Mouse (Mus musculus): Measurements from ENCODE around the gene Pcbd1. TPM values are rescaled to one million over a fixed set of nuclear protein-coding genes. Genes with fewer than 3 reads are reported as not detected.

Pcbd1 gene
- 83.3 and 86.2 TPM in 2 replicates for polyA plus RNA-seq (2015; fragmentation: Nextera tagmentation; extraction: Ambion mirVana)

- peak; percentile 83 for ATAC-seq (ENCODE audit: low read depth)
- Histone ChIP-seq H3K9ac (ENCODE audit: low read length) (peak within 1 kb of the TSS; percentile 77), H3K27ac (ENCODE audit: low read length) (peak within 1 kb of the TSS; percentile 58), H3K36me3 (ENCODE audit: control insufficient read depth, insufficient read depth, low read length) (peaks cover 2% of the 10 kb centered on the region; the same call in 1 of the 2 replicates), H3K4me1 (replicated peaks; ENCODE audit: control insufficient read depth, insufficient read depth, low read length) (peaks cover 6% of the 10 kb centered on the region; the same call in 1 of the 2 replicates), H3K9me3 (ENCODE audit: control insufficient read depth, low read length) (no peaks in the 10 kb centered on the region), H3K4me2 (ENCODE audit: low read depth, low read length) (peak within 1 kb of the TSS; percentile 73), H3K4me3 (ENCODE audit: low read length) (peak within 1 kb of the TSS; percentile 53), H3K27me3 (ENCODE audit: control insufficient read depth, insufficient read depth, low read depth, low read length) (no peaks in the 10 kb centered on the region)
- 9% methylated on average over 33 of the region's 33 CpGs for WGBS
These were observed at the start of gene Pcbd1 for GRCm38 (mm10) chr10:61089170-61090142. TSS of gene Pcbd1 (plus strand) at chr10:61089331.

DNA sequence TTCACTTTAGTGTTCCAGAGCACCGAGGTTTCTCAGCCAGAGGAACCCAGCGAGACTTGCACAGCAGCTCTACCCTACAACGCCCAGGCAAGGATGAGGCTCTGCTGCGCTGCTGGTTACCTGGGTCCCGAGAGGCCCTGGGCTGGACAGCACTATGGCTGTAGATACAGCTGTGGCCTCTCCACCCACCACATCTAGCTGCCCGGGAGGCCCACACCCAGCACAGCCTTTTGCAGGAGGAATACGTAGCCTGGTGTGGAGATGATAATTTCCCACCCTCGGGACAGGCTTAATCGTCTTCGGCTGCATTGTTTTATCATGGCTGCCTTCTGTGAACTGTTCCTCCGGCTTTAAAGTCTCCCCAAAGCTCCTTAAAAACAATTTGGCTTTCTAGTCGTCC lies 49.5 kb upstream of the Pcbd1 start:
- H3K4me3 ChIP-seq (ENCODE audit: low read length): no peak overlapping the region
- H3K4me1 ChIP-seq (replicated peaks; ENCODE audit: control insufficient read depth, insufficient read depth, low read length): no peaks in the 10 kb centered on the region
- H3K9ac ChIP-seq (ENCODE audit: low read length): no peak overlapping the region
- H3K9me3 ChIP-seq (ENCODE audit: control insufficient read depth, low read length): no peaks in the 10 kb centered on the region
- no peak overlapping the region for H3K4me2 ChIP-seq (ENCODE audit: low read depth, low read length)
- H3K27me3 ChIP-seq (ENCODE audit: control insufficient read depth, insufficient read depth, low read depth, low read length): no peaks in the 10 kb centered on the region
- ATAC-seq (ENCODE audit: low read depth): no peak
- H3K36me3 ChIP-seq (ENCODE audit: control insufficient read depth, insufficient read depth, low read length): no peaks in the 10 kb centered on the region
- WGBS: 66% methylated on average over 12 of the region's 12 CpGs
- H3K27ac ChIP-seq (ENCODE audit: low read length): no peak overlapping the region

DNA sequence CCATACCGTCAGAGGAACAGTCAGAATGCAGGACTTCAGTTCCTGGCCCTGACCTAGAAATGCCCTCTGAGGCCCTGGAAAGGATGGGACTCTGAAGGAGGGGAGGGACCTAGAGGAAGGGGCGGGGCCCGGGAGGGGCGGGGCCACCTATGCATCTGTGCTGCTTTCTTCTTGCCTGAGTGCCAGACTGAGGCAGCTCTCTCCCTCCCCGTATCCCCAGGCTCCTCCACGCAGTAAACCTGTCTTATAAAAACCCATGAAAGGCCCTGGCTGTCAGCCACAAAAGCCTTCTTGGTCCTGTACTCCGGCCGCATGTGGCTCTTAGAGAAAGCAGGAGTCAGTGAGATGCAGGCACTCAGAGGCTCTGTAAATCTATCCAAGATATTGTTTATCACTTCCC lies 44.0 kb upstream of the Pcbd1 start:
- Histone ChIP-seq H3K4me3 (ENCODE audit: low read length) (no peak overlapping the region), H3K27ac (ENCODE audit: low read length) (no peak overlapping the region), H3K4me1 (replicated peaks; ENCODE audit: control insufficient read depth, insufficient read depth, low read length) (no peaks in the 10 kb centered on the region), H3K9ac (ENCODE audit: low read length) (no peak overlapping the region), H3K36me3 (ENCODE audit: control insufficient read depth, insufficient read depth, low read length) (no peaks in the 10 kb centered on the region), H3K9me3 (ENCODE audit: control insufficient read depth, low read length) (no peaks in the 10 kb centered on the region), H3K27me3 (ENCODE audit: control insufficient read depth, insufficient read depth, low read depth, low read length) (no peaks in the 10 kb centered on the region), H3K4me2 (ENCODE audit: low read depth, low read length) (no peak overlapping the region)
- 0 out of 2 replicates have a peak, but pooled peaks have one; percentile 39 for ATAC-seq (ENCODE audit: low read depth)
- WGBS: 15% methylated on average over 8 of the region's 8 CpGs

DNA sequence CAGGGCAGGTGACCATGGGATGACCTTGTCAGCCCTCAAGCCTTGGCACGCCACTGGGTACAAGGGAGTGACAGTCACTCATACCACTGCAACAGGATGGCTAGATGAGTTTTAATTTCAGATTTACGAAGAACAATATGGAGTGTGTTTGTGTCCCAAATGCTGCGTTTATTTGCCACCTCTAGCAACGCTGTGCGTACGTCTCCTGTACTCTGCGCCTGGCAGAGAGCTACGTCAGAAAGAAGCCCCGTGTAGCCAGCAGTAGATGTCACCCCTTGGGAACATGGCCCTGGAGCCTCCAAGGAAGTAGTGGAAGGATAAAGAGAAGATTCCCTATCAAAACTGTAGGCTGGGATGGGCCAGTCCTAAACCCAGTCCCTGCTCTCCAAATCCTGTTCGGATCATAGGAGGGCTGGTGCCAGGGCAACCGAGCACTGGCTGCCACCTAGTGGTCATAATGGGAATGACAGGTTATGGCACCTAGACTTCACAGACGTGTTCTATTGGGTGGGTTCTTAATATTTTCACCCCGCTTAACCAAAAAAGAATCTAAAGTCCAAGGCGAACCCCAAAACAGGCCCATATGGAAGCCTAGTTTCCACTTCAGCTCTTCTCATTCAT lies 37.0 kb upstream of the Pcbd1 start:
- WGBS: 52% methylated on average over 14 of the region's 14 CpGs
- no peak overlapping the region for H3K27ac ChIP-seq (ENCODE audit: low read length)
- ATAC-seq (ENCODE audit: low read depth): peak; percentile 71; the same call in 1 of the 2 replicates
- H3K27me3 ChIP-seq (ENCODE audit: control insufficient read depth, insufficient read depth, low read depth, low read length): no peaks in the 10 kb centered on the region; the same call in 1 of the 2 replicates
- H3K9me3 ChIP-seq (ENCODE audit: control insufficient read depth, low read length): peaks cover 4% of the 10 kb centered on the region
- no peaks in the 10 kb centered on the region for H3K4me1 ChIP-seq (replicated peaks; ENCODE audit: control insufficient read depth, insufficient read depth, low read length)
- no peak overlapping the region for H3K4me2 ChIP-seq (ENCODE audit: low read depth, low read length)
- no peak overlapping the region for H3K9ac ChIP-seq (ENCODE audit: low read length)
- H3K4me3 ChIP-seq (ENCODE audit: low read length): no peak overlapping the region
- H3K36me3 ChIP-seq (ENCODE audit: control insufficient read depth, insufficient read depth, low read length): no peaks in the 10 kb centered on the region

GRCm38 (mm10) chr10:61056661-61057060 lies 32.5 kb upstream of the Pcbd1 start:
- no peaks in the 10 kb centered on the region for H3K27me3 ChIP-seq (ENCODE audit: control insufficient read depth, insufficient read depth, low read depth, low read length)
- peaks cover 6% of the 10 kb centered on the region for H3K4me1 ChIP-seq (replicated peaks; ENCODE audit: control insufficient read depth, insufficient read depth, low read length)
- H3K27ac ChIP-seq (ENCODE audit: low read length): no peak overlapping the region
- peaks cover 4% of the 10 kb centered on the region for H3K9me3 ChIP-seq (ENCODE audit: control insufficient read depth, low read length)
- ATAC-seq (ENCODE audit: low read depth): no peak
- no peak overlapping the region for H3K9ac ChIP-seq (ENCODE audit: low read length)
- no peak overlapping the region for H3K4me2 ChIP-seq (ENCODE audit: low read depth, low read length)
- 93% methylated on average over 7 of the region's 7 CpGs for WGBS
- H3K36me3 ChIP-seq (ENCODE audit: control insufficient read depth, insufficient read depth, low read length): no peaks in the 10 kb centered on the region
- no peak overlapping the region for H3K4me3 ChIP-seq (ENCODE audit: low read length)

- Histone ChIP-seq H3K4me3 (ENCODE audit: low read length) (no peak overlapping the region), H3K36me3 (ENCODE audit: control insufficient read depth, insufficient read depth, low read length) (no peaks in the 10 kb centered on the region), H3K27ac (ENCODE audit: low read length) (no peak overlapping the region), H3K4me2 (ENCODE audit: low read depth, low read length) (no peak overlapping the region), H3K9me3 (ENCODE audit: control insufficient read depth, low read length) (peaks cover 4% of the 10 kb centered on the region), H3K9ac (ENCODE audit: low read length) (no peak overlapping the region), H3K27me3 (ENCODE audit: control insufficient read depth, insufficient read depth, low read depth, low read length) (no peaks in the 10 kb centered on the region), H3K4me1 (replicated peaks; ENCODE audit: control insufficient read depth, insufficient read depth, low read length) (peaks cover 6% of the 10 kb centered on the region)
- no peak for ATAC-seq (ENCODE audit: low read depth)
- no CpG with 5 or more reads among the region's 1 CpGs for WGBS
These were observed 30.0 kb upstream of the Pcbd1 start for GRCm38 (mm10) chr10:61059101-61059500.

DNA sequence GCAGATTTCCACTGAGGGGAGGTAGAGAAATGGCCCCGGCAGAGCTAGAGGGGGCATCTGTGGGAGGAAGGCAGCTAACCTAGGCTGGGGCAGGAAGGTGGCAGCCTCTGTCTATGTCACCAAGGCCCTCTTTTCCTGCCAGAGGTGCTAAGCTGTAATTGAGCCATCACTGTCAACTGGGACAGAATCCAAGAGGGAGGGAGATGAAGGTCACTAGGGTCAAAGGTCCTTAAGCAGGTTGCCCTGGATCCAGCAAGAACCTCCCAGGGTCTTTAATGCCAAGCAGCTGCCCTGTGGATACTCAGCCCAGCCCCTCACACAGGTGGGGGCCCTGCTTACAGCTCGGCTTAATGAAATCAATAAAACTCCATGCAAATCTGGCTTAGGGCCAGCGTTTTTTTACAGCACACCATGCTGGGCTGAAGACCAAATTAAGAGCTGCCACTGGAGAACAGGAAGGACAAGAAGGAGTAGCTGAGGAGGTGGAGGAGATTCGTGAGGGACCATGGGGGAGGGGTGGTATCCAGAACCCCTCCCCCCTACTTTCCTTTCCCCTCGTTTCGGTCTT lies 29.5 kb upstream of the Pcbd1 start:
- Histone ChIP-seq H3K9me3 (ENCODE audit: control insufficient read depth, low read length) (peaks cover 4% of the 10 kb centered on the region), H3K27ac (ENCODE audit: low read length) (no peak overlapping the region), H3K27me3 (ENCODE audit: control insufficient read depth, insufficient read depth, low read depth, low read length) (no peaks in the 10 kb centered on the region), H3K36me3 (ENCODE audit: control insufficient read depth, insufficient read depth, low read length) (no peaks in the 10 kb centered on the region), H3K9ac (ENCODE audit: low read length) (no peak overlapping the region), H3K4me2 (ENCODE audit: low read depth, low read length) (no peak overlapping the region), H3K4me1 (replicated peaks; ENCODE audit: control insufficient read depth, insufficient read depth, low read length) (peaks cover 6% of the 10 kb centered on the region), H3K4me3 (ENCODE audit: low read length) (no peak overlapping the region)
- no peak for ATAC-seq (ENCODE audit: low read depth)
- 24% methylated on average over 6 of the region's 6 CpGs for WGBS

GRCm38 (mm10) chr10:61063271-61063864 lies 25.8 kb upstream of the Pcbd1 start:
- Histone ChIP-seq H3K27ac (ENCODE audit: low read length) (no peak overlapping the region), H3K9me3 (ENCODE audit: control insufficient read depth, low read length) (no peaks in the 10 kb centered on the region), H3K4me1 (replicated peaks; ENCODE audit: control insufficient read depth, insufficient read depth, low read length) (peaks cover 6% of the 10 kb centered on the region), H3K9ac (ENCODE audit: low read length) (no peak overlapping the region), H3K36me3 (ENCODE audit: control insufficient read depth, insufficient read depth, low read length) (no peaks in the 10 kb centered on the region), H3K27me3 (ENCODE audit: control insufficient read depth, insufficient read depth, low read depth, low read length) (no peaks in the 10 kb centered on the region), H3K4me3 (ENCODE audit: low read length) (no peak overlapping the region), H3K4me2 (ENCODE audit: low read depth, low read length) (no peak overlapping the region)
- WGBS: 74% methylated on average over 10 of the region's 10 CpGs
- ATAC-seq (ENCODE audit: low read depth): no peak

- Histone ChIP-seq H3K4me3 (ENCODE audit: low read length) (no peak overlapping the region), H3K4me2 (ENCODE audit: low read depth, low read length) (no peak overlapping the region), H3K27ac (ENCODE audit: low read length) (no peak overlapping the region), H3K36me3 (ENCODE audit: control insufficient read depth, insufficient read depth, low read length) (no peaks in the 10 kb centered on the region), H3K4me1 (replicated peaks; ENCODE audit: control insufficient read depth, insufficient read depth, low read length) (peaks cover 3% of the 10 kb centered on the region), H3K9ac (ENCODE audit: low read length) (no peak overlapping the region), H3K27me3 (ENCODE audit: control insufficient read depth, insufficient read depth, low read depth, low read length) (no peaks in the 10 kb centered on the region), H3K9me3 (ENCODE audit: control insufficient read depth, low read length) (no peaks in the 10 kb centered on the region)
- WGBS: 22% methylated on average over 8 of the region's 8 CpGs
- no peak for ATAC-seq (ENCODE audit: low read depth)
These were observed 24.5 kb upstream of the Pcbd1 start for GRCm38 (mm10) chr10:61064635-61065034.

Data from lung, embryonic 16.5 days (tissue).